Mouse (Mus musculus) cortical plate, adult 2 months (tissue): ENCODE measurements around the gene Ins2.

Experiments
- CTCF ChIP-seq: fragments of 200-500 bp; IDR thresholded peaks from 2 replicates; pipeline ENCODE4 v1.5.1; 2011; ENCODE audit warnings: mild to moderate bottlenecking, control low read depth, low read length; ENCODE audit not compliant: insufficient read depth; ENCODE audit errors: extremely low read depth
- POLR2A ChIP-seq: fragments of 200-500 bp; IDR thresholded peaks from 2 replicates; pipeline ENCODE4 v1.6.1; 2011; ENCODE audit warnings: mild to moderate bottlenecking, low read length, control low read depth; ENCODE audit not compliant: insufficient read depth; ENCODE audit errors: extremely low read depth

GRCm38 (mm10) chr7:142667521-142667920 lies 75.7 kb downstream of the Ins2 start:
- TF ChIP-seq CTCF = no peak
- no peak for TF ChIP-seq POLR2A
